Mouse (Mus musculus) ovary, adult 18-20 months (tissue): ENCODE data around the gene S1pr5.
"Not testable (repeated sequence)": the region's sequence is repeated elsewhere in the genome, so short reads cannot be mapped to it uniquely, and the experiment has no call there.

ENCODE experiments used
- DNase-seq: peaks from one replicate; pipeline ENCODE4 v3.0.0; 2022; ENCODE audit warnings: low spot score, mixed read lengths

Gene S1pr5

GRCm38 (mm10) chr9:21248326-21248725 lies at the start of gene S1pr5:
Gene S1pr5 (minus strand): TSS chr9:21248443.
- DNase-seq = no peak

- DNase-seq = no peak
These were observed 44.0 kb upstream of the S1pr5 start for GRCm38 (mm10) chr9:21292271-21292670.

- not testable (repeated sequence) for DNase-seq
These were observed 43.6 kb upstream of the S1pr5 start for GRCm38 (mm10) chr9:21291868-21292267.

GRCm38 (mm10) chr9:21291022-21291787 lies 43.0 kb upstream of the S1pr5 start, which contains the start of gene Cdkn2d:
Gene Cdkn2d (minus strand): TSS chr9:21291407.
- DNase-seq = peak; percentile 100

- DNase-seq = peak; percentile 26
These were observed 42.3 kb upstream of the S1pr5 start for GRCm38 (mm10) chr9:21290589-21290988.

- no peak for DNase-seq
These were observed 41.1 kb upstream of the S1pr5 start for GRCm38 (mm10) chr9:21289337-21289671.

GRCm38 (mm10) chr9:21288404-21289336 lies 40.4 kb upstream of the S1pr5 start:
- no peak for DNase-seq

- DNase-seq = peak; percentile 97
These were observed 39.5 kb upstream of the S1pr5 start, which contains the start of gene Kri1 for GRCm38 (mm10) chr9:21287571-21288402. Gene Kri1 (minus strand): TSS chr9:21287969.

GRCm38 (mm10) chr9:21286753-21287152 lies 38.5 kb upstream of the S1pr5 start:
- DNase-seq = no peak

GRCm38 (mm10) chr9:21283994-21284393 lies 35.8 kb upstream of the S1pr5 start:
- DNase-seq = no peak

GRCm38 (mm10) chr9:21283591-21283990 lies 35.3 kb upstream of the S1pr5 start:
- no peak for DNase-seq

GRCm38 (mm10) chr9:21277776-21278175 lies 29.5 kb upstream of the S1pr5 start:
- DNase-seq = no peak

GRCm38 (mm10) chr9:21276307-21276706 lies 28.1 kb upstream of the S1pr5 start:
- DNase-seq = no peak

GRCm38 (mm10) chr9:21275727-21276126 lies 27.5 kb upstream of the S1pr5 start:
- DNase-seq = no peak

- no peak for DNase-seq
These were observed 26.9 kb upstream of the S1pr5 start for GRCm38 (mm10) chr9:21275013-21275710.

- no peak for DNase-seq
These were observed 26.1 kb upstream of the S1pr5 start for GRCm38 (mm10) chr9:21274336-21274735.

GRCm38 (mm10) chr9:21273520-21274228 lies 25.4 kb upstream of the S1pr5 start:
- DNase-seq = no peak

- no peak for DNase-seq
These were observed 24.9 kb upstream of the S1pr5 start for GRCm38 (mm10) chr9:21273094-21273493.

GRCm38 (mm10) chr9:21272391-21272790 lies 24.1 kb upstream of the S1pr5 start:
- DNase-seq = no peak

- DNase-seq = not testable (repeated sequence)
These were observed 21.3 kb upstream of the S1pr5 start for GRCm38 (mm10) chr9:21269590-21269989.

GRCm38 (mm10) chr9:21268305-21268704 lies 20.1 kb upstream of the S1pr5 start:
- DNase-seq = no peak
